Mouse (Mus musculus) adrenal gland, postnatal 14 days (tissue): ENCODE measurements around the gene Vwa3b. TPM values are rescaled to one million over a fixed set of nuclear protein-coding genes. Genes with fewer than 3 reads are reported as not detected.
A peak's percentile ranks its signal among the peaks of the same experiment; 100 is the strongest.

Experiments used
- DNase-seq: peaks from one replicate; pipeline ENCODE4 v3.0.0; 2021; ENCODE audit warnings: mixed read lengths
- total RNA-seq: library from RNA; stranded (reverse); gene quantifications from 2 replicates; pipeline ENCODE4 v1.2.3, GENCODE M21; 2021

Gene Vwa3b
- total RNA-seq, 1 experiment from 2014 or later = 1.2 TPM

- peak; percentile 47 for DNase-seq
Measured at GRCm38 (mm10) chr1:37063841-37064240, 37.4 kb downstream of the Vwa3b start.

- no peak for DNase-seq
Measured at GRCm38 (mm10) chr1:37065658-37066412, 39.4 kb downstream of the Vwa3b start.

GRCm38 (mm10) chr1:37075759-37076158 lies 49.4 kb downstream of the Vwa3b start:
- DNase-seq = no peak

- DNase-seq = no peak
Measured at GRCm38 (mm10) chr1:37077266-37077665, 50.9 kb downstream of the Vwa3b start.

- DNase-seq = no peak
Measured at GRCm38 (mm10) chr1:37077955-37078549, 51.7 kb downstream of the Vwa3b start.

DNA sequence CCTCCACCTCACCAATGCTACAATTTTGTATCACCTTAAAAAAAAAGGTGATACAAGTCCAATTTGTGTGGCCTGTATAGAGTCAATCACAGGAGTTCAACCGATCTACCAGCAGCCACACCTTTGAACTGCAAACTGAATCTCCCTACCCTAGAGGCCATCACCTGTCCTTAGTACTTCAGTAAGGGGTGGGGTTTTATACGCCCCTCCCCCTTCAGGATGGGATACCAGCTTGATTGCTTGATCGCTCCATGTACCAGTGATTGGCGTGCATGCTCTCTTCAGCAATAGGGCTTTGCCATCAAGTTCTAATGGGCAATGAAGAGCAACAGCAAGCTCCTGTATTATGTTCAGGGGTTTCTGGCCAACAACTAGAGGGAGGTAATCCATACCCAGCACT lies 54.0 kb downstream of the Vwa3b start:
- DNase-seq = no peak

- DNase-seq = no peak
Measured at GRCm38 (mm10) chr1:37081376-37082214, 55.2 kb downstream of the Vwa3b start.

- DNase-seq = no peak
Measured at GRCm38 (mm10) chr1:37082215-37082464, 55.7 kb downstream of the Vwa3b start.

GRCm38 (mm10) chr1:37084075-37084474 lies 57.7 kb downstream of the Vwa3b start:
- no peak for DNase-seq

- no peak for DNase-seq
Measured at GRCm38 (mm10) chr1:37085171-37085570, 58.8 kb downstream of the Vwa3b start.

DNA sequence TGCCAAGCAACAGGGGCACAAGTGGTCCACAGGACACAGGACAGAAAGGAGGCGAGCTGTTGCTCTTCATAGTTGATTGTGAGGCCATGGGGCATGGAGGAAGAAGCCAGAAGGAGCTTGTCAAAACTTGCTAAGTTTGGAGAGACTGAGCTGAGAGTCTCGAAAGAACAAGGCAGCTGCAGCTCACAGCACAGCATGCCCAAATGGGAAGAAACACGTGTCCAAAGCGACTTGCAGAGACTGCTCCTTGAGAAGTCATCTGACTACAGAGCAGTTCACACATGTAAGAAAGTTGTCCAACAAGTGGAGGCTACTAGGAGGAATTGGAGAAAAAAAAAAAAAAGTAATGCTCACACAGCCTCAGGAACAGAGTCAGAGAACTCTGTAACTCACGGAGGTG lies 62.8 kb downstream of the Vwa3b start:
- DNase-seq = no peak

DNA sequence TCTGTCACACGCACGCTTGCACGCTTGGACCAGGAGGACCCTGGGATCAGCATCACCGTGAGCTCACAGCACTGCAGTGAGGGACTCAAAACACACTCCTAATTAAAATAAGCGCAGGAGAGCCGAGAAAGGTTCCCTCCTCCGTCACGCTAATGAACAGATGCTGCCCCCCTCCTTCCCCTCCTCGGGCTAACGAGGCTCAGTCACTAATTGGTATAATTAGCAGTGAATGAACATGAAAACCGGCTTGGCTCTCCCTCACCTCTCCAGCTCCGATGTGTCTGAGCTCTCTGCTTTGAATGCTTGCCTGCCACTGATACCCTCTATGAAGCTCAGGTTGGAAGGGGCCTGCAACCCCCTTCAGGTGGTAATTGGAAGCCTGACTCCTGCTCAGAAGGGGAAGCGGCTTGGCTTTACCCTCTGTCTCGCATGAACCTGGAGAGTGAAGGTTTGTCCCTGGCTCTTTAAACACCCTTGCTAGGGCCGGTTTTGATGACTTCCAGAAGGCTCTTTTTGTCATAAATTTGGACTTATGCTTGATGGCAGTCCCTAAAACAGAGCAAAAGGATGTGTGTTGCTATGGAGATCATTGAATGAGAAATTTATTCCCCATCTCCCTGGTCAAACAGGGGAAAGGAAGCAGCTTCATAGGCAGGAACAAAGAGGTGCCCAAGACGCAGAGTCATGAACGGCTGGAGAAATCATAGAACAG lies 71.1 kb downstream of the Vwa3b start:
- no peak for DNase-seq

GRCm38 (mm10) chr1:37098094-37098555 lies 71.7 kb downstream of the Vwa3b start:
- DNase-seq = no peak

DNA sequence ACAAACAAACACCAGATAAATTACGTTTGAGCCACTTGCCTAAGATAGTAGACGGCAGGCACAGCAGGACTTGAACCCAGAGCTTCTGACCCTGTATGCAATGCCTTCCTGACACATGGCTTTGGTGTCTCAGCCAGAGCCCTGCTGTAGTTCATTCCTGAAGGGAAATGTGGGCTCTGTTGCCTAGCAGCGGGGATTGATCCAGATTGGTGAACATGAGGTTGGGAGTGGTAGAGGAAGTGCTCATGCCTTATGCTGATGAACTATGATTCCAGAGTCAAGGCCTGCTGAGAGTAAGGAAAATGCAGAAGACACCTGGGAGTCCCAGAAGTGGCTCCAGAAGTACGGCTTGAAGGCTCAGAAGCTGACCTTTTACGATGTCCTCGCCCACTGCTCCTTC lies 74.0 kb downstream of the Vwa3b start:
- DNase-seq = no peak

- DNase-seq = no peak
Measured at GRCm38 (mm10) chr1:37101016-37101415, 74.6 kb downstream of the Vwa3b start.

DNA sequence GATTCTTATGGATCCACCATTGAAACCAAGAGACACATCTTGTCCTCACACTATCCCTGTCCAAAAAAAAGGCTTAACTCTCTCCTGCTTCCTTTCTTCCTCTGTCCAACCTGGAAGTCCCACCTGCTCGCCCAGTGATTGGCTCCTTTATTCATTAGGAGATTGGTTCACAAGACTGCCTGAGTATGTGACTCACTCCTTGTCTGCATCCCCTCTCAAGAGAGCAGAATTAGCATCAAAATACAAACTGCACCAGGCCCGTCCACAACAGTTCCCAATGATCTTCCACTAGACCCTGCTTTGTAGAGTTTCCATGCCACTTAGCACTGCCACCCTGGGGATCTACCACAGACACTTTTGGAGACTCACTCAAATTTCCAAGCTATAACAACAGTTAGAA lies 75.3 kb downstream of the Vwa3b start:
- no peak for DNase-seq

DNA sequence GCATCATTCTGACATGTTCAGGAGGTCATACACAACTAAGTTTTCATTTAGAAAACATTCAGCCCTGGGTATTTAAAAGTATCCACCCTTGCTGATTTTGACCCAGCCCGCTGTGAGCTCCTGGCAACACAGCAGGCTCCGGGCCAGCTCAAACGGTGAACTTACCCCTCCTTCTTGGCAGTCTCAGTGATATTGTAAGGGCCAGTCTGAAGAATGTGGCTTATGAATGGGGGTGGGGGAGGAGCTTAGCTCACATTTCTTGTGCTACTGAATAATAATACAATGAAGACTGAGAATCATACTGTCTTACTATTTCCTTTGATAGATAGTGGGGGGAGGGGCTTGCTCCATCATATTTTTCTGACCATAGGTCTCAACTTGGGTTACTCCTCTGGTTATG lies 78.8 kb downstream of the Vwa3b start:
- DNase-seq = peak; percentile 16

DNA sequence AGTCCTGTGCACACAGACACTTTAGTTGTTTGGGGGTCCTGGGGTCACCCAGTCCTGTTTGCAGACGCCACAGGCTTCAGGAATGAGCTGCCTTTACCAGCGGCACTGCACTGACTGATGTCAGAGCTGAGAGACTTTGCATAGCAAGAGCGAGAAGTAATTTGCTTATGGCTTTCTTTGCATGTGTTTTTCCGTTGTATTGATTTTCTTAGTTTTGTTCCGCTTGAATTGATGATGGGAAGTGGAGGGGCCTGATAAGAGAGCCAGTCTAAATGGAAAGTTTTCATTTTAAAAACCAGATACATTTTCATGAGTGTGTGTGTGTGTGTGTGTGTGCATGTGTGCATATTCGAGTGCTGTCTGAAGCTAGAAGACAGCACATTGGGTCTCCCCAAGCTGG lies 87.4 kb downstream of the Vwa3b start:
- DNase-seq = no peak

- no peak for DNase-seq
Measured at GRCm38 (mm10) chr1:37115847-37116246, 89.5 kb downstream of the Vwa3b start.

GRCm38 (mm10) chr1:37116574-37116973 lies 90.2 kb downstream of the Vwa3b start:
- DNase-seq = no peak

DNA sequence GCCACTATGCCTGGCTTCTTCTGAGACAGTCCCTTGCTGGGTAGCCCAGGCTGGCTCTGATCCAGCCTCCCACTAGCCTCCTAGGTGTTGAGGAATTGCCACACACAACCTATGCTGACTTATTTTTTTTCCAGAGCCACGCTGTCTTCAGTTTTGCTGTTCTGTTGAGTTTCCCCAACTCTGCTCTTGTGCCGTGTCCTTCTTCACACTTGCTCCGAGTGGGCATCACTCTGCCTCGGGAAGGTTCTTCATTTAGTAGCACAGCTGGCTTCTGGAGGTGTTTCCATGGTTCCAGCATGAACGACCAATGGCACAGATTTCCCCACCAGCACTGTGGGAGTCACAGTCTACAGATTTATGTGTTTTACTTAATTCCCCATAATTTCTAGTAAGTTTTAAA lies 91.6 kb downstream of the Vwa3b start:
- DNase-seq = no peak

DNA sequence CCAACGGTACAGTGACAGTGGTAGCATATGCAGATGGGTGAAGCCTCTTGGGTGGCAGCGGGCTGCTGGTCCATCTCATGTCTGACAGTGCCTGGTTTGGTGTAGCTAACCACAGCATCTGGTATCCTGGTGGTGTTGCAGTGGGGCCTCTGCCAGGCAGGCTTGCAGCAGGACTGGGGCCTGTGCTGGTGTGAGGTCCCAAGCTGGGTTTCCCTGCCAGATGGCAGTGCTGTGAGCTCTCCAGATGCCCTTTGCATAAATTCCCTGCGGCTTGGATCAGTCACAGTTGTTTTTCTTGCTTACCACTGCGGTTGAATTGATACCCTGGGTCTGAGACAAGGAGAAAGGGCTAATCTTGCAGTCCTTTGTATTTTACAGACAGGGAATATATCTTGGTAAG lies 95.9 kb downstream of the Vwa3b start:
- peak; percentile 54 for DNase-seq

DNA sequence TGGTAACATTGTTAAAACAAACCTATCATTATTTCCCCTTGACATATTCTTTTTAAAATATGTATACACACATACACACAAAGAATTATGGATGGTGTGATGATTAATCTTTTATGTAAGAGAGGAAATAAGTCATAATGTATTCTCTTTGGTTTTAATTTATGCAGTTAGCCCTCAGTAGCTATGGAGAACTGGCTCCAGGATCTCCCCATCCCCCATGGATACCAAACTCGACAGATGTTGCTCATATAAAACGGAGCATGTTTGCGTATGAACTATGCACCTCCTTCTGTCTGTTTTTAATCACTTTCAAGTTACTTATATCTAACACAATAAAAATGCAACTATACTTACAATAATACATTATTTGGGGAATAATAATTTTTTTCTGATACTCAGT lies 96.4 kb downstream of the Vwa3b start:
- DNase-seq = no peak
